Mouse (Mus musculus): ENCODE data around the gene Adgrl1. TPM values are rescaled to one million over a fixed set of nuclear protein-coding genes. Genes with fewer than 3 reads are reported as not detected.

The Adgrl1 gene
- polyA plus RNA-seq, 1 experiment, result 113 TPM

DNA sequence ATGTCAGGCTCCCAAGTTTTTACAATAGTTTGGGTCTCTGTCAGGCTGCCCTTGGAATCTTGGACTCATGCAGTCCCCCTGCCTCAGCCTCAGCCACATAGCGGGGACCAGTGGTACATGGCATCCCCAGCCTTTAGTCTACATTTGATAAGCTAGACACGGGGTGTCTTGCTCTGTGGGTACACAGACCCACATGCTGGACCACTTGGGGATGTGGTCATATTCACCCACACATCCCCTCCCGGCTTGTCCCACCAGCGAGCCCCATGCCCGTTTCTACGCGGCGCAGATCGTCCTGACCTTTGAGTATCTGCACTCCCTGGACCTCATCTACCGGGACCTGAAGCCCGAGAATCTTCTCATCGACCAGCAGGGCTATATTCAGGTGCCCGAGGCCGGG lies 90.3 kb downstream of the Adgrl1 start:
- Histone ChIP-seq H3K4me3 (ENCODE audit: insufficient read depth, low read depth, low read length) (no peak overlapping the region), H3K27ac (ENCODE audit: insufficient read depth, low read depth, low read length) (no peak overlapping the region), H3K4me1 (ENCODE audit: control insufficient read depth, insufficient read depth, low read length) (no peaks in the 10 kb centered on the region)
- 95% methylated on average over 14 of the region's 14 CpGs for WGBS
- TF ChIP-seq CTCF (IDR thresholded peaks at IDR 0.05; ENCODE audit: insufficient read depth, low read depth, low read length) (no peak), POLR2A (IDR thresholded peaks at IDR 0.05; ENCODE audit: insufficient read depth, low read depth, low read length) (no peak)

Other genes with a start within 250 kb of the Adgrl1 start
- not detected in 2 replicates for gene Gipc1, start 247.4 kb upstream of the Adgrl1 start, polyA plus RNA-seq (2012; ENCODE audit: insufficient read depth, insufficient read length, low replicate concordance, missing spikeins)
- not detected in 2 replicates for gene Ptger1, start 233.4 kb upstream of the Adgrl1 start, polyA plus RNA-seq (2012; ENCODE audit: insufficient read depth, insufficient read length, low replicate concordance, missing spikeins)
- not detected in 2 replicates for gene Pkn1, start 200.9 kb upstream of the Adgrl1 start, polyA plus RNA-seq (2012; ENCODE audit: insufficient read depth, insufficient read length, low replicate concordance, missing spikeins)
- gene Ddx39, start 184.9 kb upstream of the Adgrl1 start, polyA plus RNA-seq (2012; ENCODE audit: insufficient read depth, insufficient read length, low replicate concordance, missing spikeins), result not detected in 2 replicates
- gene Adgre5, start 158.8 kb upstream of the Adgrl1 start, polyA plus RNA-seq (2012; ENCODE audit: insufficient read depth, insufficient read length, low replicate concordance, missing spikeins), result not detected in 2 replicates
- gene Gm10644, start 55.1 kb downstream of the Adgrl1 start, polyA plus RNA-seq (2012; ENCODE audit: insufficient read depth, insufficient read length, low replicate concordance, missing spikeins), result not detected in 2 replicates
- gene Asf1b, start 55.4 kb downstream of the Adgrl1 start, polyA plus RNA-seq (2012; ENCODE audit: insufficient read depth, insufficient read length, low replicate concordance, missing spikeins), result not detected in 2 replicates
- 203 TPM in 1 of 2 replicates, not detected in the other for gene Prkaca, start 72.9 kb downstream of the Adgrl1 start, polyA plus RNA-seq (2012; ENCODE audit: insufficient read depth, insufficient read length, low replicate concordance, missing spikeins)
- gene Samd1, start 97.6 kb downstream of the Adgrl1 start, polyA plus RNA-seq (2012; ENCODE audit: insufficient read depth, insufficient read length, low replicate concordance, missing spikeins), result not detected in 2 replicates
- not detected in 2 replicates for gene 1700067K01Rik, start 101.4 kb downstream of the Adgrl1 start, polyA plus RNA-seq (2012; ENCODE audit: insufficient read depth, insufficient read length, low replicate concordance, missing spikeins)
- gene 2210011C24Rik, start 112.1 kb downstream of the Adgrl1 start, polyA plus RNA-seq (2012; ENCODE audit: insufficient read depth, insufficient read length, low replicate concordance, missing spikeins), result not detected in 2 replicates
- not detected in 2 replicates for gene Palm3, start 121.4 kb downstream of the Adgrl1 start, polyA plus RNA-seq (2012; ENCODE audit: insufficient read depth, insufficient read length, low replicate concordance, missing spikeins)
- not detected in 2 replicates for gene Il27ra, start 142.5 kb downstream of the Adgrl1 start, polyA plus RNA-seq (2012; ENCODE audit: insufficient read depth, insufficient read length, low replicate concordance, missing spikeins)
- not detected in 2 replicates for gene Rln3, start 144.9 kb downstream of the Adgrl1 start, polyA plus RNA-seq (2012; ENCODE audit: insufficient read depth, insufficient read length, low replicate concordance, missing spikeins)
- gene Gm10643, start 165.0 kb downstream of the Adgrl1 start, polyA plus RNA-seq (2012; ENCODE audit: insufficient read depth, insufficient read length, low replicate concordance, missing spikeins), result not detected in 2 replicates
- gene Rfx1, start 166.7 kb downstream of the Adgrl1 start, polyA plus RNA-seq (2012; ENCODE audit: insufficient read depth, insufficient read length, low replicate concordance, missing spikeins), result not detected in 2 replicates
- gene Dcaf15, start 204.7 kb downstream of the Adgrl1 start, polyA plus RNA-seq (2012; ENCODE audit: insufficient read depth, insufficient read length, low replicate concordance, missing spikeins), result not detected in 2 replicates
- not detected in 2 replicates for gene Podnl1, start 225.9 kb downstream of the Adgrl1 start, polyA plus RNA-seq (2012; ENCODE audit: insufficient read depth, insufficient read length, low replicate concordance, missing spikeins)
- gene Cc2d1a, start 247.8 kb downstream of the Adgrl1 start, polyA plus RNA-seq (2012; ENCODE audit: insufficient read depth, insufficient read length, low replicate concordance, missing spikeins), result not detected in 2 replicates
- gene 4930432K21Rik, start 247.9 kb downstream of the Adgrl1 start, polyA plus RNA-seq (2012; ENCODE audit: insufficient read depth, insufficient read length, low replicate concordance, missing spikeins), result not detected in 2 replicates